Mouse (Mus musculus): ENCODE measurements at regions not wholly inside any gene's neighbourhood (a gene's known extent, or its start where the extent isn't known, plus 50 kb on each side); places are given as distances from the start of the nearest gene placed in this dataset.
"Not testable (repeated sequence)": the region's sequence is repeated elsewhere in the genome, so short reads cannot be mapped to it uniquely, and the experiment has no call there.

- ATAC-seq (ENCODE audit: extremely low read depth, insufficient number of reproducible peaks, low FRiP score, poor library complexity, severe bottlenecking): no peak
Measured at GRCm38 (mm10) chr16:30187400-30187799, 79.9 kb downstream of the Cpn2 start.

- peak; percentile 47 for ATAC-seq (ENCODE audit: extremely low read depth, insufficient number of reproducible peaks, low FRiP score, poor library complexity, severe bottlenecking)
Measured at GRCm38 (mm10) chr16:30187907-30188414, 79.3 kb downstream of the Cpn2 start.

DNA sequence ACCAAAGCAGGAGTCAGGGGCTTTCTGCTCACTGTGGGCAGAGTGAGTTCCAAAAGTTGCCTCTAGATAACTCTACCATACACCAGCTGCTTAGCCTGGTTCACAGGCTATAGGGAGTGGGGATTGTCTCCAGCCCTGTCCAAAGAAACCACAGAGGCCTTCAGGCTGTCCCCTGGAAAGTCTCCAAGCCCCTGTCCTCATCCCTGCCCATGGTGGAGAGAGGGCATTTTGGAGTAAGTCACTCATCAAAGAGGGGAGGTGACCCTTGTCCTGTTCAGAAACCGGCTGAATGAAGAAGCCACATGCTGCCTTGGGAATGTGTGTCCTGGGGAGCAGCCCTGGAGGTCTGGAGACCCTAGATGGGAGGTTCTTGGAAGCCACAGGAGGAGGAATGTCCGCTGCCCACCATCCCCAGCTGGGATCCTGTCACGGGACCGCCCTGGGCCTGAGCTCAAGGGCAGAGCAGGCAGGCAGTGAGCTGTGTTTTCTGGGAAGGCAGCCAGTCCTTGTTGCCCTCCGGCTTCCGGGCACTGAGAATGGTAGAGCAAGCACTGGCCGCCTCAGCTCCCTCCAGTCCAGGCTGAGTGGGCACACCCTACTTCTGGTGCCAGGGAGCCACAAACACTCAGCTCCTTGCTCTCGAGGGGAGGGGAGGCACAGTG lies 78.4 kb downstream of the Cpn2 start:
- ATAC-seq (ENCODE audit: extremely low read depth, insufficient number of reproducible peaks, low FRiP score, poor library complexity, severe bottlenecking): no peak

DNA sequence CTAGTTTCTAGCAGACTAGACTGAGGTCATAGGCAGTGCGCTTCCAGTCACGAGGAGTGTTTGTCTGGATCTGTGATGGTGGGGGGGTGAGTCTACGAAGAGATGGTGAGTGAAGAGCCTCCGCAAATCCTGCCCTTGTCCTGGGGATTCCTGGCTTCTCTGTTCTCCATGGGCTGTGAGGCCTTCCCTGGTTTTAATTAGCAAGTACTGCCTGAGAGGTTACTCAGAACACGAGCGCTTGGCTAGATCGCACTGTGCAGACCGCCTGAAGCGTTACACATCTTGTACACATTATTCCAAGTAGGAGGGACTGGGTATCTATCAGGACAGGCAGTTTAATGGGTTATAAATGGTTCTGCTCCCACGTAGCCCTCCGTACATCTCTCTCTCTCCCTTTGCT lies 76.9 kb downstream of the Cpn2 start:
- no peak for ATAC-seq (ENCODE audit: extremely low read depth, insufficient number of reproducible peaks, low FRiP score, poor library complexity, severe bottlenecking)

GRCm38 (mm10) chr16:30190935-30191514 lies 76.3 kb downstream of the Cpn2 start:
- ATAC-seq (ENCODE audit: extremely low read depth, insufficient number of reproducible peaks, low FRiP score, poor library complexity, severe bottlenecking): no peak

DNA sequence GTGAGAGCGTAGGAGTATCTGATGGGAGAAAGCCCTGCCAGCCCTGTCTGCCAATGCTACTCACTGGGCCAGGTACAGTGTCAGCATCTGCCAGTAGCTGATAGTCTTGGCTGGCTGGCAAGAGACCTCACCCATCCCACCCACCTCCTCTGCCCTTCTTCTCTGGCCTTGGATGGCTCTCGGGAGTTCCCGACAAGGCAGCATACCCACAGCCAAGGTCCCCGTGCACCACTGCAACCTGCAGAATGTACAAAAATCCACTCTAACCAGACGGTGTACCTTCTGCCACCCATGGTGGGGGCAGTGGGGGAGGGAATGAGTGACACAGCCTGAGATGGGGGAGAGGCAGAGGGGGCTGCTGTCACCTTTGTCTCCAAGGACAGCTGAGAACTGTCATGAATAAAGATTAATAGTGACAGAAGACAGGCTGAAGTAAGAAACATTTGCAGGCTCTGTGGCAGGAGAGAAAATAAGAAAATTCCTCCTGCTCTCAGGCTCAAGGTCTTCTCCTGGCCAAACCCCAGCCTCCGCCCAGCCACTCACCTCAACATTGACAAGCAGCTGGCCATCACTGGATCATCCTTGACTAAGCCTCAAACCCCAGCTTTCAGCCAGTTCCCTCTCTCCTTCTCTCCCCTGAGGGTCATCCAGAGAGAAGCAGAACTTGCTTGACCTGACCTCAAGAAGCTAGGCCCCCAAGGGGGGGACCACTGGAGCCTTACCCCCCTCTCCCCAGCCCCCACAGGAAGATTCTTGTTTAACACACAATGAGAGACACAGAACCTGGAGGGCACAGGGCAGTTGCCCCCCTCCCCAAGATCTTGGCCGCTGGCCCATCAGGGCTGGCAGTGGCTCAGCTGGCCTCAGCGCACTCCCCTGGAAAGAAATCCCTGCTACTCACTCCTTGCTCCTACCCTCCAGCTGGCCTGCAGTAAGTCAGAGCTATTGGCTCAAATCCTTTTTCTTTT lies 73.7 kb downstream of the Cpn2 start:
- ATAC-seq (ENCODE audit: extremely low read depth, insufficient number of reproducible peaks, low FRiP score, poor library complexity, severe bottlenecking): no peak

- no peak for ATAC-seq (ENCODE audit: extremely low read depth, insufficient number of reproducible peaks, low FRiP score, poor library complexity, severe bottlenecking)
Measured at GRCm38 (mm10) chr16:30194836-30195235, 72.5 kb downstream of the Cpn2 start.

DNA sequence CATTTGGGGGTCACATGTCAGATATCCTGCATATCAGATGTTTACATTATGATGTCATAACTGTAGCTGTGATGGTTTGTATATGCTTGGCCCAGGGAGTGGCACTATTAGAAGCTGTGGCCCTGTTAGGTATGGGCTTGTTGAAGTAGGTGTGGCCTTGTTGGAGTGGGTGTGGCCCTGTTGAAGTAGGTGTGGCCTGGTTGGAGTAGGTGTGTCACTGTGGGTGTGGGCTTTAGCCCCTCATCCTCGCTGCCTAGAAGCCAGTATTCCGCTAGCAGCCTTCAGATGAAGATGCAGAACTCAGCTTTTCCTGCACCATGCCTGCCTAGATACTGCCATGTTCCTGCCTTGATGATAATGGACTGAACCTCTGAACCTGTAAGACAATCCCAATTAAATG lies 71.4 kb downstream of the Cpn2 start:
- ATAC-seq (ENCODE audit: extremely low read depth, insufficient number of reproducible peaks, low FRiP score, poor library complexity, severe bottlenecking): not testable (repeated sequence)

DNA sequence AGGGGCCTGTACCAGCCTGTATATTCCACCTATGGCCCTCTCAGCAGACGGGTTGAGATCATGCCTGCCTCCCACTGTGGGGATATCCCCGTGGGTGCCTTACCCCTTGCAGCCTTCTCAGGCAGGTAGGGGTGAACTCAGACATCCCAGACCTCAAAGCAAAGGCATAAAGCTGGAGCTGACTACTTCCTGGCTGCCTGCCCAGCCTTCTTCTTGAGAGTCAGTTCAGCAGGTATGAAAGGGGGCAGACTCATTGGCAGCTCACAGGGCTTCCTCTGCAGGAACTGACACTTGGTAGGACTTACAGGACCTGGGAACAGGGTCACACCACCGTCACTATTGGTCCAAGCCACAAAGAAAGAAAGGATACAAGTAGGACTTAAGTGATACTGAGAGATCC lies 69.9 kb downstream of the Cpn2 start:
- ATAC-seq (ENCODE audit: extremely low read depth, insufficient number of reproducible peaks, low FRiP score, poor library complexity, severe bottlenecking): no peak

- ATAC-seq (ENCODE audit: extremely low read depth, insufficient number of reproducible peaks, low FRiP score, poor library complexity, severe bottlenecking): no peak
Measured at GRCm38 (mm10) chr16:30199836-30200235, 67.5 kb downstream of the Cpn2 start.

DNA sequence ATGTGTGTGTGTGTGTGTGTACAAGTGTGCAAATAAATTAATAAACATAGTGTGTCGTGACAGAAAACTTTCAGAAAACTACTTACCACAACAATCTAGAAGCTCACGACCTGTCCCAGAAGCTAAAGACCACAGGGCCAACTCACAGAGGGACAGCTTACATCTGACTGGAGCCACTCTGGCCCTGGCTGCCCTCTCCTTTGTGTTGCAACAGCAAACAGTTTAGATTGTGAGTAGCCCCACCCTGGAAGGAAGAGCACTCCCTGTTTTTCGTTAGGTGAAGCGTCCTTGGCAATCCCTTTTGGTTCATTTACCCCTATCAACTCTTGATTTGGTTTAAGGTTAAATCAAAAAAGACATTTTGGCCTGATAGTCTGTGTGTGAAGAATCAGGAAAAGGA lies 63.2 kb downstream of the Cpn2 start:
- no peak for ATAC-seq (ENCODE audit: extremely low read depth, insufficient number of reproducible peaks, low FRiP score, poor library complexity, severe bottlenecking)

GRCm38 (mm10) chr16:30205314-30205815 lies 61.9 kb downstream of the Cpn2 start:
- ATAC-seq (ENCODE audit: extremely low read depth, insufficient number of reproducible peaks, low FRiP score, poor library complexity, severe bottlenecking): no peak

GRCm38 (mm10) chr16:30205816-30206356 lies 61.4 kb downstream of the Cpn2 start:
- no peak for ATAC-seq (ENCODE audit: extremely low read depth, insufficient number of reproducible peaks, low FRiP score, poor library complexity, severe bottlenecking)

Data from neutrophil, adult 5-6 weeks (primary cell).